Mouse (Mus musculus) lung, postnatal 0 days (tissue): ENCODE measurements around the gene Muc4.

Experiments
- CTCF ChIP-seq: IDR thresholded peaks from 2 replicates; pipeline ENCODE4 v1.5.1; 2016; ENCODE audit warnings: antibody characterized with exemption, mild to moderate bottlenecking
- EP300 ChIP-seq: IDR thresholded peaks from 2 replicates; pipeline ENCODE4 v1.6.1; 2016; ENCODE audit warnings: antibody characterized with exemption, mild to moderate bottlenecking, control low read depth

GRCm38 (mm10) chr16:32784840-32785239, 49.2 kb downstream of the Muc4 start:
- no peak for TF ChIP-seq EP300
- TF ChIP-seq CTCF = no peak
